Mouse (Mus musculus) lung, postnatal 25 days (tissue): ENCODE results near the gene Spint4.

ENCODE experiments used
- DNase-seq: peaks from one replicate; pipeline ENCODE4 v3.0.0; 2022; ENCODE audit warnings: low spot score

Spint4 gene

GRCm38 (mm10) chr2:164733259-164733658, 35.0 kb downstream of the Spint4 start:
- no peak for DNase-seq

DNA sequence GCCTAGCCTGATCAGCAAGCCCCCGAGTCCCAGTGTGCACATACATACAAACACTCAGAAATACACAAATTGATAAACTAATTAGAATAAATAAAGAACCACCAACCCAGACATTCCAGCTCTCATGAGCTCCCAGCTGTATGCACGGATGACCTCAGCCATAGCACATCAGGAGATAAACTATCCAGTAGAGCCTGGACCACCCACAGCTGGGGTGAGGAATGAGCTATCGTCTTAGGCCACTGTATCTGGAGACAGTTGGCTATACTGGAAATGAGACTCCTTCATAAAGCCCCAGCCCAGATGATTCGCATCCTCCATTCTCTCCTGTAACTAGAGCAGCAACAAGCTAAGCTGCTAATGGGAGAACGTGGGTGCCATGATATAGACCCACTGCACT, 36.5 kb downstream of the Spint4 start:
- no peak for DNase-seq

DNA sequence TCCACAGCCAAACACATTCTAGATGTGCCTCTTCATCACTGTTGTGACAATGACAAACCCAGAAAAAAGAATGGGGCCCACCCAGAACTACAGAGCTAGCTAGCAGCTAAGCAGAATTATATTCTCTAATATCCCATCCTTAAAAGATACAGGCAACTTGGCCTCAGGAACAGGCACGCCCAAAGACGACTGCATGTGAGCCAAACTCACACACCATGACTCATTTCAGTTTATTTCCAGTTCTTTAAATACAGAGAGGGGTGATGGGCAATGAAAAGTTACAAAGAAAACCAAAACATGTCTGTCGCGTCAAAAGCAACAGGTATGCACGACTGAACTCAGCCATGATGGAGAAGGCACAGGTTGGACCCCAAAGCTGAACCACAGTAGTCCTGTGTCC, 37.1 kb downstream of the Spint4 start:
- DNase-seq: no peak

DNA sequence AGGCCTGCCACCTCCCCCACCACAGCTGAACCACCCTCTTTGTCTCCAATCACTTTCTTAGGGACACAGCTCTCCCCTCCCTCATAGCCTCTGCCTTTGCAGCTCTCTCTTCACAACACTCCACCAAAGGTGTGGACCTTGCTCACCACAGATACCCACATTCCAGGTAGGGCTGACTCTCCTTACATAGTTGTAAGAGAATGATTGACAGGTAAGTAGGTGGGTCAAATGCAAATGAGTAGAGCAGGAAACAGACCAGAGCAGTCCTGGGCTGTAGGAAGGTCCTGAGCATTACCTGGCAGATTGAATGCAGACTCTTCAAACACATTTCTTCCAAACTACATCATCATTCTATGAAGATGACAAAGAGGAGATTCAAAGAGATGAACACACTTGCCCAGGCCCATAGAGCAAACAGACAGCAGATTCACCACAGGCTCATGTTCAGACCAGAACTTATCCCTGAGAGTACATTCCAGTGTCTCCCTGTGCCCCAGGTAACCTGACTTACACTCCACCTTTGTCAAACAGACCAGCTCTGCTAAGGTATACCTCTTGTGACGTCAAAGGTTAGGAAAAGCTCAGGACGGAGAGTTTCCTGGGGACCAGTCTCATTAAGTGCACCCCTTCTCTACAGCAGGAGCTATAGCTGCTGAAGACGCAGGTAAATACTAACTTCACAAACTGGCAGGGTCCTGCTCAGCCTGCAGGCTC, 39.2 kb downstream of the Spint4 start:
- DNase-seq: no peak

DNA sequence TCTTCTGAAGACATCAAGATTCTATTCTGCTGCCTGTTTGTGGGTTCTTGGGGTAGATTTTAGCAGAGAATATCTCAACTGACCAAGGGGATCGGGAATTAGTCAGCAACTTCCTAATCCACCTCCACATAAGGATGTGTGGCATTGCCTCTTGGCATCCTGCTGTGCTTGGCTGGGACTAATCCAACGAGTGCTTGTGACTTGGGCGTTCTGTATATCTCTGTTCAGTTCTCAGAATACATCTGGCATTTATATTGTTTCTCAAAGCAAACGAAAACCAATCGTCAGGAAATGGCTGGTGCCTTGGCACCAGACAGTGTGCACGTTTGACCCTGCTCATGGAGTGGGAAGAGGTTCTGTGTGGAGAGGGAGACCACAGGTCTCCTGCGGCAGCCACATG, 41.6 kb downstream of the Spint4 start:
- DNase-seq: no peak

GRCm38 (mm10) chr2:164744987-164745386, 46.7 kb downstream of the Spint4 start:
- no peak for DNase-seq

- peak; percentile 93 for DNase-seq
Observed at GRCm38 (mm10) chr2:164745843-164746479, 47.7 kb downstream of the Spint4 start, which contains the start of the genes Wfdc3 and Dnttip1. Gene Wfdc3 (minus strand): TSS chr2:164745931. Gene Dnttip1 (plus strand): TSS chr2:164745983.

- no peak for DNase-seq
Observed at GRCm38 (mm10) chr2:164746693-164747092, 48.4 kb downstream of the Spint4 start.

DNA sequence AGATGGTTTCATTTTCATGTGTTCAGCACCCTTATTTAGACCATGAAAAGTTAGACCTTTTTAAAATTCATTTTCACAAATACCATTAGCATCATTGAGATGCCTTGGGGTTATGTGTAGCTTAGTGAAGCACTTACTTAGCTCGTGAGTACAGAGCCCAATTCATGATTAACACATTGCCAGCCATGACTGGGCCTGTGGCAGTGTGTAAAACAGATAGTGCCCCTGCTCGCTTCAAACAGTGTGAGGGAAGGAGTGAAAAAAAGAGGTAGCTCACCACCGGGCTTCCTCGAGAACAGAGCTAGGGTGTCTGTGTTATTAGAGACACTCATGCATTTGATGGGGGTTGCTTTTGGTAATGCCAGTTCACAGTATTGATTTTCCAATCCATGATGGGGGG, 49.9 kb downstream of the Spint4 start:
- no peak for DNase-seq

- DNase-seq: no peak
Observed at GRCm38 (mm10) chr2:164748991-164749390, 50.7 kb downstream of the Spint4 start.
